Mouse (Mus musculus) liver, adult 10 weeks (tissue): ENCODE data around the gene Cfap126. TPM values are rescaled to one million over a fixed set of nuclear protein-coding genes. Genes with fewer than 3 reads are reported as not detected.

Experiments
- polyA plus RNA-seq: library from polyadenylated mRNA; stranded (reverse); fragments of 350-450 nt; fragmentation: Illumina TruSeq; extraction: RNeasy Lipid Tissue Mini Kit (QIAGEN cat#74804); gene quantifications from one replicate; pipeline ENCODE4 v1.2.3, GENCODE M21; 2014; ENCODE audit warnings: low read depth, low replicate concordance

Cfap126 gene
- polyA plus RNA-seq, result 1.9 TPM

GRCm38 (mm10) chr1:171113873-171114299, at the start of gene Cfap126:
Gene Cfap126, plus strand, starts transcription at chr1:171113918.

GRCm38 (mm10) chr1:171064491-171065242, 49.1 kb upstream of the Cfap126 start, which contains the start of gene Fcgr3:
Gene Fcgr3, minus strand, starts transcription at chr1:171064935.

GRCm38 (mm10) chr1:171149974-171150760, 36.4 kb downstream of the Cfap126 start, which contains the start of the genes Sdhc and Mpz:
Gene Sdhc, minus strand, starts transcription at chr1:171150603.
Gene Mpz, plus strand, starts transcription at chr1:171150711.

Other genes with a start within 250 kb of the Cfap126 start
- gene Atf6, start 246.1 kb upstream of the Cfap126 start, polyA plus RNA-seq, result 27.0 TPM
- gene Gm26620, start 228.9 kb upstream of the Cfap126 start, polyA plus RNA-seq, result 0.53 TPM
- gene Dusp12, start 228.4 kb upstream of the Cfap126 start, polyA plus RNA-seq, result 28.9 TPM
- not detected for gene Fcrlb, start 201.0 kb upstream of the Cfap126 start, polyA plus RNA-seq
- 0.40 TPM for gene Fcrla, start 186.3 kb upstream of the Cfap126 start, polyA plus RNA-seq
- 106 TPM for gene Fcgr2b, start 137.4 kb upstream of the Cfap126 start, polyA plus RNA-seq
- 6.3 TPM for gene Fcgr4, start 95.0 kb upstream of the Cfap126 start, polyA plus RNA-seq
- 5.2 TPM for gene Fcgr3, start 49.0 kb upstream of the Cfap126 start, polyA plus RNA-seq
- 115 TPM for gene Sdhc, start 36.7 kb downstream of the Cfap126 start, polyA plus RNA-seq
- gene Mpz, start 36.8 kb downstream of the Cfap126 start, polyA plus RNA-seq, result not detected
- gene Pcp4l1, start 82.3 kb downstream of the Cfap126 start, polyA plus RNA-seq, result 14.7 TPM
- gene Nr1i3, start 100.1 kb downstream of the Cfap126 start, polyA plus RNA-seq, result 117 TPM
- 1.2 TPM for gene Tomm40l, start 108.6 kb downstream of the Cfap126 start, polyA plus RNA-seq
- 7,804 TPM for gene Apoa2, start 111.1 kb downstream of the Cfap126 start, polyA plus RNA-seq
- gene Fcer1g, start 120.4 kb downstream of the Cfap126 start, polyA plus RNA-seq, result 20.2 TPM
- gene Adamts4, start 136.5 kb downstream of the Cfap126 start, polyA plus RNA-seq, result not detected
- gene Ndufs2, start 137.5 kb downstream of the Cfap126 start, polyA plus RNA-seq, result 74.6 TPM
- 3.7 TPM for gene B4galt3, start 156.4 kb downstream of the Cfap126 start, polyA plus RNA-seq
- gene Ppox, start 167.3 kb downstream of the Cfap126 start, polyA plus RNA-seq, result 6.1 TPM
- 10.9 TPM for gene Usp21, start 174.1 kb downstream of the Cfap126 start, polyA plus RNA-seq
- gene Ufc1, start 181.1 kb downstream of the Cfap126 start, polyA plus RNA-seq, result 85.2 TPM
- 7.6 TPM for gene Dedd, start 215.2 kb downstream of the Cfap126 start, polyA plus RNA-seq
- 61.0 TPM for gene Nit1, start 231.7 kb downstream of the Cfap126 start, polyA plus RNA-seq
- gene Pfdn2, start 231.8 kb downstream of the Cfap126 start, polyA plus RNA-seq, result 29.2 TPM
- not detected for gene Klhdc9, start 246.9 kb downstream of the Cfap126 start, polyA plus RNA-seq